Mouse (Mus musculus) heart, adult 2 months (tissue): Measurements from ENCODE around the gene Ip6k3.

Experiments
- CTCF ChIP-seq: fragments of 200-600 bp; IDR thresholded peaks from 2 replicates; pipeline ENCODE4 v1.8.1; 2022; ENCODE audit warnings: antibody characterized with exemption, mild to moderate bottlenecking, moderate library complexity
- EP300 ChIP-seq: fragments of 200-500 bp; IDR thresholded peaks from 2 replicates; pipeline ENCODE4 v1.6.1; 2011; ENCODE audit warnings: low read depth, low read length, control low read depth; ENCODE audit not compliant: insufficient read depth
- POLR2A ChIP-seq: fragments of 200-500 bp; IDR thresholded peaks from 2 replicates; pipeline ENCODE4 v1.6.1; 2011; ENCODE audit warnings: mild to moderate bottlenecking, low read depth, low read length, control low read depth; ENCODE audit not compliant: insufficient read depth

- TF ChIP-seq POLR2A (no peak), EP300 (no peak), CTCF (no peak)
Observed at GRCm38 (mm10) chr17:27202919-27203357, 35.3 kb upstream of the Ip6k3 start.
